Mouse (Mus musculus): Measurements from ENCODE around the gene Pbx3.

Pbx3 gene

DNA sequence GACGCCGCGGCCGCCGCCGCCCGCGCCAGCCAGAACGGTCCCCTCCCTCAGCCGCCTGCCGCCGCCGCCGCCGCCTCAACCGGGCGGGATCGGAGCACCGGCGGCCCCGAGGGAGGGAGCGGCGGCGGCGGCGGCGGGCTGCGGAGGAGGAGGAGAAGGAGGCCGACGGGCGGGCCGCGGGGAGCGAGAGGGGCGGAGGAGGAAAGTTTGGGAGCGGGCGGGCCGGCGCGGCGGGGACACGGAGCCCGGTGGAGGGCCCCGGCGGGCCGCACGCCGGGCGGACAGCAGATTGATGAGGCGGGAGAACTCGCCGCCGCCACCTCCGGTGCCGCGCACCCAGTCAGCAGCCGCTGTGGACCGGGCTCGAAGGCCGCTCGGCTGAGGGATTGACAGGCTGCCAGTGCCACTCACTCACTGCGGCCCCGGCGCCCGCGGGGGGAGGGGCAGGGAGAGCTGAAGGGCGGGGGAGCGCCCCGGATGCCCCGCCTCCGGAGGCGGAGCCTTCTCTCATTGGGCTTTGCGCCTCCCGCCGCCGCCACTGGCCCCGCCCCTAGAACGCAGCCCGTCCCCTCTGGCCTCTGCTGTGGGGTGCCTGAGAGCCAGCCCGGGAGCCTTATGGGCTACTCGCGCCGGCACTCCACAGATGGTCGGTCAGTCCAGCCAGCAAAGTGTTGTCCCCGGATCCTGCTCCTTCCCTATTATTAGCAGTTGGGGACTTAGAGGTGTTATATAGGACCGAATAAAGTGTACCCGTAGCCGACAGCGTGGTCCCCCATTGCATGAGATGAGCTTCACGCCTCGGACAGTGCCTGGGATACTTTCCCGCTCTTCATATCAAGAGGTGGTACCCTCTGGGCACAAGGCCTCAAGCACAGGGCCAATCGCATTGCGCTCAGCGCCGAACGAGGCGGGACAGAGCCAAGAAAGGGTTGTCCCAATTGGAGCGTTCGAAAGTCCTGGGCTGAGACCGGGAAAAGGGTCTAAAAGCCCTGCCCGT is at the start of gene Pbx3:
Gene Pbx3 (minus strand): TSS at position 838 of the 997 bp plus-strand sequence.
- DNase-seq: peak; percentile 87 to 88

DNA sequence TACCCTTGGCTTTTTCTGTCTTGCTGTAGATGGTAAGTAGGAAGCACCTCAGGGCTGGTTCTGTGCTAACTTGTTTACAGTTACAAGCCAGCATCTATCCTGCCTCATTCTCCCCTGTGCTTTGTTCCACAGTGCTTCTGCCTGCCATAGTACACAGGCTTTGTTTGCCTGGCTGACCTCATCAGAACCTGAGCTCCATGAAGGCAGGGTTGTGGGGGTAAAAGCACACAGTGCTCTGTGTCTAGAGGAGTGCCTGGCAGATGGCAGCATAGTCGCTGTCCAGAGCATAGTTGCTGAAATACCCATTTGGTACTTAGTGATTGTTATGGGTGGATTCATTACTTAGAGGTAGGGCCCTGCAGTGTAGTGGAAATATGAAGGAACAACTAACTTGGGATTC is 47.3 kb upstream of the Pbx3 start:
- DNase-seq: no peak

DNA sequence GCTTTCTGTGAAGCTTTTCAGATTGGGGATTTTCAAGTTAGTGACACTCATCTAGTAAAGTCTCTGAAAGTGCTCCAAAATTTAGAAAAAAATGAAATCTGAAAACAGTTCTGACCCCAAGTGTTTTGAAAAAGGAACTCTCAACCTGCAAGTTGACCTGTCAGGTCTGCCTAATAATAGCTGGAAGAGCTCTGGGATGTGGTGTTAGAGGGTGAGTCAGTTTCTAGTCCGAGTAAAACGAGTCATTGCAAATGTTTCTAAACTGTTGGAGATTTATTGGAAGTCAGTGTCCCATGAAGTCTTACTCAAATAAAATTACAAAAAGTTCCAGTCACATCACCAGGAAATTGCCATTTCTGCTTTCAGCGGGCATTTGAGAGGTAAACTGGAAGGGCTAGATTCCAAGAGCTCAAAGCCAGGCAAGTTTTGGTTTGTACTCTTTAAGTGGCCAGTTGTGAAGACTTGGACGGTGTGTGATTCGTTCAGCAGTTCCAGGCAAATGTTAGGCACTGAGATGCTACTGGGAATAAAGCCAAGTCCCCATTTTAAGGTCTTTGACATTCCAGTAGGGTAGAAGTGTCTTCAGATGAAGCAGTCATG is 36.9 kb upstream of the Pbx3 start:
- DNase-seq: no peak

- no peak for DNase-seq
Measured at GRCm38 (mm10) chr2:34408341-34408740, 35.4 kb upstream of the Pbx3 start.

DNA sequence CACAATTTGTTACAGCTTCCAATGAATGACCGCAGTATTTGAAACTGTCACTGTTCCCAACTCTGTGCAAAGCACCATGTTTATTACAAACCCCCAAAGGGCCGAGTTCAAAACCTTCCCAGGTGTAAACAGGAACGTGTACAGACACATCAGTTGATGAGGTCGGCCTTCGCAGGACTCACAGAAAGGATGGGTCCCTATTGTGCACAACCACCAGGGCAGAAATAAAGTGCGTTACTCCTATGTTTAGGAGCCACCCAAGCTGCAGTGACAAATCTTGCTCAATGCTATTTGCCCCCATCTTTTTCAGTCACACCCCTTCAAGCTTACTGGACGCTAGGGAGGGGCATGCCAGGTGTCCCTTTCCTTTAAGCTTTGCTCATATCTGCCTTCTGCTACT is 34.7 kb upstream of the Pbx3 start:
- no peak for DNase-seq

GRCm38 (mm10) chr2:34406601-34407464 is 33.9 kb upstream of the Pbx3 start, which contains the start of gene Mapkap1:
Gene Mapkap1 (plus strand): TSS chr2:34406771.
- DNase-seq: peak; percentile 98 to 99

DNA sequence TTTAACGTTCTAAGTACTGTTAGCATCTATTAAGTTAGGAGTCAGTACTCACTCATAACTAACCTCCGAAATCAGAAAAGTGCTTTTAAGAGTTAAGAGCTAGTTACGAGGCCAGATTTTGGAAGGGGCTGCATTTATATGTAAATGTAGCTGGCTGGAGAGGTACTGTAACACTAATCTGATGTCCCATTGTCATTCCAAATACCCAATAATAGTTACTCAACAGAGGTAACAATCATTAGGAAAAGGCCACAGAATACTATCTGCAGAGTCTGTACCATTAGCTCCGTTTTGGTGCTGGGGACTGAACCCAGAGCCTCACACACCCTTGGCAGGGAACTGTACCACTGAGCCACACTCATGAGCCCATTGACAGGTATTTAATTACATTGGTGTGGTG is 26.6 kb upstream of the Pbx3 start:
- no peak for DNase-seq

DNA sequence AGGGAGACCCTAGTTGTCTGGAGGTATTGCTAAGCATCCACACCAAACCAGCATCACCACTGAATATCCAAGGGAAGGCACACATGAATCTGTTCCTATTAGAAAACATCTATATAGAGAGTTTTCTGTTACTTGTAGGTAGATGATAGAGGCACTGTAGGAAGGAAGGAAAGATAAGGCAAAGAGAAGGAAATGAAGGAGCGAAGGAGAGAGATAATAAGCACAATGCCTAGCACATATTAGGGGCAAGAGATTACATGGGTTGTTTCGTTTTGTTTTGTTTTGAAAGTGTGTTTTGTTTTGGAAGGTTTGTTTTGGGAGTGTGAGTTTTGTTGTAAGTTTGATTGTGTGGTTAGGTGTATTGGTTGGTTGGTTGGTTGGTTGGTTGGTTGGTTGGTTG is 6.0 kb upstream of the Pbx3 start:
- DNase-seq: no peak

- no peak for DNase-seq
Measured at GRCm38 (mm10) chr2:34374349-34374748, 1.4 kb upstream of the Pbx3 start.

- DNase-seq: no peak
Measured at GRCm38 (mm10) chr2:34373886-34374285, 944 bp upstream of the Pbx3 start.

DNA sequence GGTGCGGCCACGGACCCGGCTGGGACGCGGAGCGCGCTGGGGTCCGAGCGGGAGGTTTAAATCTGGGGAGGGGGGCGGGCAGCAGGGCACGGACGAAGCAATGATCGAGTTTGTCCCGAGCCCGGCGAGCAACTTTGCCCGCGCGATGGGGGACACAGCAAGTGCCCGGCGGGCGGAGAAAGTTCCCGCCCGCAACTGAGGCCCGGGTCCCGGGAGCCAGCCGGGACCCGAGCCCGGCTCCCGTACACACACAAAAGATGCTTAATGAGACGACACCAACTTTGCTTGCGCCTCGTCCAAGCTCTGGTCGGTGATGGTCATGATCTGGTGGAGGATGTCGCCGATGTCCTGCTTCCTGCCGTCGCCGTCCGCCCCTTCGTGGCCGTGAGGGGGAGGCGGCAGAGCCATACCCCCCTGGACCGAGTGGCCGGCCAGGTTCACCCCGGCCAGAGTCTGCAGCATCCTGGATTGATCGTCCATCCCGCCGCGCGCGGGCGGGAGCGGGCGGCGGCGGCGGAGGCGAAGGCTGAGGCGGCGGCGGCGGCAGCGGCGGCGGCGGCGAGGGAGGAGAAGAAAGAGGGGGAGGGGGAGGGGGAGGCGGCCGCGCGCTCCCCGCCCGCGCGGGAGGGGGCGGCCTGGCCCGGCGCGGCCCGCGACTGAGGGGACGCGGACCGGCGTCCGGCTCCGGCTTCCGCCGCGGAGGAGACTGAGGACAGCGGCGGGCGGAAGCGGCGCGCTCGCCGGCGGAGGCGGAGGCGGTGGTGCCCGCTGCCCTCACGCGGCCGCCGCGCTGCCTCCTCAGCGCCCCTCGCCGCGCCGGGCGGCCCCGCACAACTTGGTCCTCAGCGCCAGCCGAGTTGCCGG is 1.3 kb downstream of the Pbx3 start:
- peak; percentile 23 to 33 for DNase-seq

GRCm38 (mm10) chr2:34370725-34371440 is 2.1 kb downstream of the Pbx3 start:
- peak; percentile 5 to 6 for DNase-seq

DNA sequence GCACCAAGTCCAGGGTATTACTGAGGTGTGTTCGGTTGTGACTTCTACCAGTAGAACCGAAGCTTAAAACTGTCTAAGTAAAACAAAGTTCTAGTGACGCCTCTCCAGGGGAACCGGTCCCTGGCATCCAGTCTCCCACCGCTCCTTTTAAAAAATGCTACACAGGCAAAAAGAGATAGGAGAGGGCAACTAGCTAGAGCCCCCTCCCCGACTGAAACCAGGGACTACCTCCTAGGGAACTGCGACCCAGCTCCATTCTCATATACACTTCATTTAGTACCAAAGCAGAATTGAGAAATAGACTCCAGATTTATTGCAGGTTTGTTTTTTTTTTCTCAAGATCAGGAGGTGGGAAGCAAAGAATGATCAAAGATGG is 2.6 kb downstream of the Pbx3 start:
- no peak for DNase-seq

DNA sequence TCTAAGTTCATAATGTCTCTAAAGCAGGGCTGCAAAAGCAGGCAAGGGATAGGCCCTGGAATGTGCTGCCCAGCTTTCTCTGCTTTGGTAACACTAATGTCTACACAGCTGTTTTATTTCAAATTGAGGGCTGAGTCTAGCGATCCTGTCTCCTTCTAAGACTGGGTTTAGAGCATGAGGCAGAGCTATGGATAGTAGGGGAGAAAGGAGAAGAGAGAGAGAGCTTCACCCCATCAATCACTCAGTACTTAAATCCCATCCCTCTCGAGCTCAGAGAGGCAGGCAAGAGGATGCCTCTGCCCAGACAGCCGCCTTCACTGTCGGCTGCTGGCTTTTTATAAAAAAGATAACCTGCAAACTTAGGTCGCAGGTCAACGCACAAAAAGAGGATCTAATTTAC is 4.5 kb downstream of the Pbx3 start:
- DNase-seq: no peak

DNA sequence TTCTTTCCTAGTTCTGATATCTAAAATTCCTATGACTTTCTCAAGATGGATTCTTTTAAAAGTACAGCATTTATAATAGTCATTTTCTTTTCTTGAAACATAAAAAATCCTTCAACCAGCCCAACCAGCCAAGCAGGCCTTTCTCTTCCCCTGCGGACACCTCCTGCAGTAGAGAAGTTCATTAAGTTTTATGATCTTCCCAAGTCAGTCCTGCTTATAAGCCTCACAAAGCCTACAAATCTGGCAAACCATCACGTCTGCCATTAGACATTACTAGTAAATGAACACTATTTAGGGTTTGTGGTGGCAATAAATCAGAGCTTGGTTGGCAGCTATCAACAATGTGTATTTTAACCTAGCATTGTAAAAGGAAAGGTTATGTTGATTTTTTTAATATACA is 5.9 kb downstream of the Pbx3 start:
- no peak for DNase-seq

GRCm38 (mm10) chr2:34363678-34364077 is 9.3 kb downstream of the Pbx3 start:
- no peak for DNase-seq

DNA sequence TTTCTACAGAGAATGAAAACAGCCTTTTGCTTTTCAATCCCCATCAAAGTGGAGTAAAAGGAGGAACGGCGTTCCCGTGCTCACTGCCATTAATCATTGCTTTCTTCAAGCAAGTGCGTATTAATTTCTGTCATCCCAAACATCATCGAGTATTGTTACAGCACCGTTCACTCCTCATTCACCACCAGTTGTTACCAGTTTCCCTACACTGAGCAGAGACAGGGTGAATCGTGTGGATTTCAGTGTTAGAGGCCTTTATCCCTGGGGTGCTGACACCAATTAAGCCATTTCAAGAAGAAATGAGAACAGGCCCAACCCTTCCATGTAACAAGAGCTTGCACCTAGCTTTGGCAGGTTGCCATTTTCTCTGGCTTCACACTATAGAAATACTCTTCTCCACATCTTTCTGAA is 17.1 kb downstream of the Pbx3 start:
- no peak for DNase-seq

DNA sequence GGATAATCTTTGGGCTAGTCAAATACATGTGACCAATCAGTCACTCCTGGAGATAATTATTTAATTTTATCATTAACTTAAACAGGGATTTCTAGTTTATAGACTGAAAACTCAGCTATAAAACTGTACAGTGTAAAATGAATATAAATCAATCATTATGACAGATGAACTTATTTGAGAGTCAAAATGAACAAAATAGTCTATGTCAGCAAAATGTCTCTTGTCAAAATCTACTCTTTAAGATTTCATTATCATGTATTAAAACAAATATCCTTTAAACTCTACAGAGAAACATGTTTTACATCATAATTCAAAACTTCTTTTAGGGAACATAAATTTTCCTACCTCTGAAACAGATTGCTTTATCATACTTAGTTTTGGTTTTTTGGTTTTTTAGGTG is 20.9 kb downstream of the Pbx3 start:
- no peak for DNase-seq

GRCm38 (mm10) chr2:34347096-34347495 is 25.8 kb downstream of the Pbx3 start:
- DNase-seq: no peak

- DNase-seq: no peak
Measured at GRCm38 (mm10) chr2:34298664-34299063, 74.3 kb downstream of the Pbx3 start.

- no peak for DNase-seq
Measured at GRCm38 (mm10) chr2:34298202-34298601, 74.7 kb downstream of the Pbx3 start.
